Mouse (Mus musculus): ENCODE measurements around the gene Slc12a9. TPM values are rescaled to one million over a fixed set of nuclear protein-coding genes. Genes with fewer than 3 reads are reported as not detected.

Slc12a9 gene
- polyA plus RNA-seq, 1 experiment = 43.2 TPM

DNA sequence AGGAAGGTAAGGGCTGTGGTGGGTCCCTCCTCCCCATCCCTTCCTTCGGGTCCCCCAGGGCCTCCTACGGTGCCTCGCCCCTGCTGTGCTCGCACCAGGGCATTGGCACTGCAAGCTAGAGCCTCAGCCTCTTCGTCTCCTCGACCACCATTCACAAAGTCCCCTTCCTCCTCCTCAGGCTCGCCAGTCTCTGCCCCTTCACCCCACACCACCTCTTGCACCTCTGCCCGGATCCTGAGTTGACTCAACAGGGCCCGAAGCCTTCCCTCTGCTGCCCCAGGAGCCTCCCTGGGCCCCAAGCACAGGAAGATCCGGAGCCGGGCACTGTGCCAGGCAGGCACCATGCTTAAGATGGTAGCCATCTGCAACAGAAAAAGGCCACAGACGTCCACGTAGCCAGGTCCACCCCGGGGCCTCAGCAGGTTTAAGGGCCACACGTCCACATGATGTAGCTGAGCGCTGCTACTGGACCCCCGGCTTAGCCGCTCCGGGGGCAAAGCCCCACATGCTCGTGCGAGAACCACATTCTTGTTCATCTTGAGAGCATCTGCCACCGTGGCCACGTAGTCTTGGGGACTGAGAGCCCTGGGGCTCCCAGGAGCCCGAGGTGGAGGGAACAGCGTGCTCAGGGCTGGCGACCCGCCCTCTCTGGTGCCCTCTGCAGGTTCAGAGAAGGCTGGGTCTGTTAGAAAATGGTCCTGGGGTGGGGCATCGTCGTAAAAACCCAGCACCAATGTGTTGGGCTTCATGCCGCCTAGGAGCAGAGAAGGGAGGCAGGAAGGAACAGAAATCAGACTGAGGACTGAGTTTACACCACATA, 18.1 kb downstream of the Slc12a9 start:
- TF ChIP-seq POLR2A (IDR thresholded peaks at IDR 0.05; ENCODE audit: borderline replicate concordance, low read depth, low read length) (no peak), CTCF (IDR thresholded peaks at IDR 0.05; ENCODE audit: low read depth, low read length) (no peak)
- Histone ChIP-seq H3K27ac (ENCODE audit: insufficient read depth, low read depth, low read length) (no peak overlapping the region), H3K4me3 (ENCODE audit: insufficient read depth, low read length) (no peak overlapping the region), H3K4me1 (ENCODE audit: control insufficient read depth, insufficient read depth, low read length) (peaks cover 24% of the 10 kb centered on the region)

DNA sequence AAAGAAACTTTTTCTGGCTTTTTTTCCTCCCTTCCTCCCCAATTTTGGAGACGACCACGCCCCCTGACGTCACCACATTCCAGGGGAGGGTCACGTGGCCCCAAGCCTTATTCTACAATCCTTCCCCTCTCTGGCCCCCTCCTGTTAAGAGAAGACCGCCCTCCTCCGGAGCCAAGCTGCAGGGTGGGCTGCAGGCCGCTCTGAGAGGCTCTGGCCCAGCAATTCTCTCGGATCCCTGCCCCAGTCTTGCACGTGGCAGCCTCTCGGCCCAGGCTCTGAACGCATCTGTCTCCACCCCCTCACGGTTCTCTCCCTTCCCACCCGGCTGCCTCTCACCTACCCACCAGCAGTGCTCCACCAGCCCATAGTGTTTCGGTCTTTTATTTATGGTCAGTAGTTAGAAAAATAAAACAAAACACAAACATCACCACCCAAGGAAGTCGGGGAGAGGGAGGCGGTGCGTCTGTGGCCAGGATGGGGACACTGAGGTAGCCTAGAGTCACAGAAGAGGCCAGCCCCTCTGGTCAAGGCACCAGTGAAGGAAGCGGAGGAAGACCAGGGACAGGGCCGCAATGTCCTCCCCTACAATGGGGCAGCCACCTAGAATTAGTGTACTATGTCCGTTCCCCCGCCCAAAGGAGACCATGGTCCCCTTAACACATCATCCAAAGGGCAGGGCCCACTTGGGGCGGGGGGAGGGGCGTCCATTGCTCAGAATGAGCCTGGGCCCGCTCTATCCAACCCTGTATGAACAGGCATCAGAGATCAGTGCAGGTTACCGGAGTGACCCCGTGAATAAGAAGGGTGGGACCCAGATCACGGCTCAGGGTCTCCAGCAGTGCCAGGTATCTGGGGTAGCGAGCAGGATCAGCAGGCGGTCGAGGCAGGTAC, 19.0 kb downstream of the Slc12a9 start, which contains the start of gene Trip6:
Gene Trip6, minus strand, starts transcription at position 212 of the 891 bp plus-strand sequence.
- no peak for TF ChIP-seq CTCF (IDR thresholded peaks at IDR 0.05; ENCODE audit: low read depth, low read length)
- no peak for TF ChIP-seq POLR2A (IDR thresholded peaks at IDR 0.05; ENCODE audit: borderline replicate concordance, low read depth, low read length)
- Histone ChIP-seq H3K4me3 (ENCODE audit: insufficient read depth, low read length) (no peak within 1 kb of the TSS), H3K27ac (ENCODE audit: insufficient read depth, low read depth, low read length) (no peak within 1 kb of the TSS)

DNA sequence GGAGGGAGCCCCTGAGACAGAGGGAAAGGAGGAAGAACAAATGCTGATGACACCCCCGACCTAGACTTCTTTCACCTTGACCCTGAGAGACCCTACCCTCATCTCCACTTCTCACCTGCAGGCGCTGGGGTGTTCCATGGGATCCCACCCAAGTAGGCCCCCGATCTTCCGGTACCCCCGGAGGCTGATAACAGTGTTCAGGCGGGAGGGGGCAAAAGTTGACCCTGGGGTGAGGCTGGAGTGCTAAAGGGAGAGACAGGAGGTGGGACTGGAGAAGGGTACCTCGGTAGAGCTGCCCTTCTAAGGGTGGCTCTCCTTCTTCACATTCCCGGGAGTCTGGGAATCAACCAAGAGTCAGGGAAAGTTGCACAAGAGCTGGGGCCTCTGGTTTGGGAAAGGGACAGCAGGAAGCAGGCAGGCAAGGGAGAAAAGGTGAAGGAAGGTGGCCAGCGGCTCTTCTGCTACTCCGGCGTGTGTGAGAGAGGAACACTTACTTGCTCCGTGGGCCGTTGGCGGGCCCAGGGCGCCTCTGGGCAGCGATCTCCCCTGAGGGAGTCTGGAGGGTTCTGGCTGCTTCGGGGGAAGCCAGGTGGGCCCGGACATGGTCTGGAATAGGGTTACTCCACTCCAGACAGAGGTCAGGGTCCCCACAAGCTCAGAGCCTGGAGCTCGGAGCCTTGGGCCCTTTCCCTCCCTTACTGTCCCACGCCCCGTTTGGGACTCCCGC, 19.8 kb downstream of the Slc12a9 start:
- Histone ChIP-seq H3K27ac (ENCODE audit: insufficient read depth, low read depth, low read length) (no peak overlapping the region), H3K4me3 (ENCODE audit: insufficient read depth, low read length) (no peak overlapping the region), H3K4me1 (ENCODE audit: control insufficient read depth, insufficient read depth, low read length) (peaks cover 26% of the 10 kb centered on the region)
- no peak for TF ChIP-seq CTCF (IDR thresholded peaks at IDR 0.05; ENCODE audit: low read depth, low read length)
- TF ChIP-seq POLR2A (IDR thresholded peaks at IDR 0.05; ENCODE audit: borderline replicate concordance, low read depth, low read length) = no peak

More for the DNA sequence above, 19.0 kb downstream of the Slc12a9 start, which contains the start of gene Trip6:
- H3K4me1 ChIP-seq (ENCODE audit: control insufficient read depth, insufficient read depth, low read length) = peaks cover 26% of the 10 kb centered on the region

- H3K4me3 ChIP-seq (ENCODE audit: insufficient read depth, low read length) = peak overlapping the region; percentile 81
- TF ChIP-seq CTCF (IDR thresholded peaks at IDR 0.05; ENCODE audit: low read depth, low read length) = no peak
- H3K27ac ChIP-seq (ENCODE audit: insufficient read depth, low read depth, low read length) = peak overlapping the region; percentile 94
- peaks cover 47% of the 10 kb centered on the region for H3K4me1 ChIP-seq (ENCODE audit: control insufficient read depth, insufficient read depth, low read length)
Observed at GRCm38 (mm10) chr5:137308356-137308755, 25.0 kb downstream of the Slc12a9 start.

GRCm38 (mm10) chr5:137307071-137307912, 26.1 kb downstream of the Slc12a9 start, which contains the start of gene Srrt:
Srrt (minus strand) TSS chr5:137307674.
- Histone ChIP-seq H3K4me1 (ENCODE audit: control insufficient read depth, insufficient read depth, low read length) (peaks cover 43% of the 10 kb centered on the region), H3K27ac (ENCODE audit: insufficient read depth, low read depth, low read length) (peak within 1 kb of the TSS; percentile 94), H3K4me3 (ENCODE audit: insufficient read depth, low read length) (peak within 1 kb of the TSS; percentile 81)
- peak; percentile 51; the same call in 1 of the 2 replicates for TF ChIP-seq POLR2A (IDR thresholded peaks at IDR 0.05; ENCODE audit: borderline replicate concordance, low read depth, low read length)
- no peak for TF ChIP-seq CTCF (IDR thresholded peaks at IDR 0.05; ENCODE audit: low read depth, low read length)

DNA sequence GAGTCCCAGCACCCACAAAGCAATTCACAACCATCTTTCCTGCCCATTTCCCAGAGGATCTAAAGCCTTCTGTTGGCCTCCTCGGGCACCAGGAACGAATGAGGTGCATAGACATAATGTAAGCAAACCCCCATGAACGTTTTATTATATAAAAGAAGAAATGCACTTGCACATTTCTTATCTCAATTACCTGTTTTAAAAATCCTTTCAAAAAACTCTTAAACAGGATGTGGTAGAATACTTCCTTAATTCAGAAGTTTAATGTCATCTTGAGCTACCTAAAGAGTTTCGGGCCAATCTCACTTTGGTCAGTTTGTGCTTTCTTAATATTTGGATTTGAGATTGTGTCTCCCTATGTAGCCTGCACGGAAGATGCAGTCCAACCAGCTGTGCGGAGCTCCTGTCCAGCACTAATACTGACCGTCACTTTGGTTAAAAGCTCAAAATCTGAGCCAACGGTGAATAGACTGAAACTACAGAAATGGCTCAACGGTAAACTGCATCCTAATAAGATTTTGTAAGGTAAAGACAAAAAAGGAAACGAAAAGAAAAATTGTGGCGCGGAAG, 26.9 kb downstream of the Slc12a9 start:
- peaks cover 35% of the 10 kb centered on the region for H3K4me1 ChIP-seq (ENCODE audit: control insufficient read depth, insufficient read depth, low read length)
- no peak for TF ChIP-seq POLR2A (IDR thresholded peaks at IDR 0.05; ENCODE audit: borderline replicate concordance, low read depth, low read length)
- no peak for TF ChIP-seq CTCF (IDR thresholded peaks at IDR 0.05; ENCODE audit: low read depth, low read length)
- peak overlapping the region; percentile 94 for H3K27ac ChIP-seq (ENCODE audit: insufficient read depth, low read depth, low read length)
- peak overlapping the region; percentile 81 for H3K4me3 ChIP-seq (ENCODE audit: insufficient read depth, low read length)

DNA sequence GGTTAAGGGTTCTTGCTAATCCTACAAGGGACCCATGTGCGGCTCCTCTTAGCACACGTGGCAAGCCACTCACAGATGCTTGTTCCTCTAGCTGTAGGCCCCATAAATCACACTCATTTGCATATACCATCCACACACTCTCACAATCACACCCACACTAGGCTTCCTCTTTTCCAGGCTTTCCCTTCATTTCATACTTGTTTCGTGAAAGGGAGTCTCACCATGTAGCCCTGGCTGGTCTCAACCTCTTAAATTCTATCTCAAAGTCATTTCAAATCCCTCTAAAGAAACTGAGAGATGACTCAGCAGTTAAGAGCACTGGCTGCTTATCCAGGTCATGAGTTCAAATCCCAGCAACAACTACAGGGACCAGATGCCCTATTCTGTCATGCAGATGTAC, 27.6 kb downstream of the Slc12a9 start:
- no peak for TF ChIP-seq CTCF (IDR thresholded peaks at IDR 0.05; ENCODE audit: low read depth, low read length)
- TF ChIP-seq POLR2A (IDR thresholded peaks at IDR 0.05; ENCODE audit: borderline replicate concordance, low read depth, low read length) = no peak
- peak overlapping the region; percentile 81 for H3K4me3 ChIP-seq (ENCODE audit: insufficient read depth, low read length)
- H3K27ac ChIP-seq (ENCODE audit: insufficient read depth, low read depth, low read length) = peak overlapping the region; percentile 94
- peaks cover 28% of the 10 kb centered on the region for H3K4me1 ChIP-seq (ENCODE audit: control insufficient read depth, insufficient read depth, low read length)

GRCm38 (mm10) chr5:137304816-137305215, 28.6 kb downstream of the Slc12a9 start:
- TF ChIP-seq POLR2A (IDR thresholded peaks at IDR 0.05; ENCODE audit: borderline replicate concordance, low read depth, low read length) = no peak
- H3K27ac ChIP-seq (ENCODE audit: insufficient read depth, low read depth, low read length) = no peak overlapping the region
- H3K4me1 ChIP-seq (ENCODE audit: control insufficient read depth, insufficient read depth, low read length) = peaks cover 21% of the 10 kb centered on the region
- peak overlapping the region; percentile 81 for H3K4me3 ChIP-seq (ENCODE audit: insufficient read depth, low read length)
